Mouse (Mus musculus) kidney, adult 2 months (tissue): ENCODE measurements around the gene Gtpbp2.

ENCODE experiments used
- CTCF ChIP-seq: fragments of 200-500 bp; conservative IDR thresholded peaks from 2 replicates; pipeline ENCODE4 v1.5.1; 2011; ENCODE audit warnings: low read depth, mild to moderate bottlenecking, control low read depth, low read length, moderate library complexity, mixed read lengths; ENCODE audit not compliant: insufficient read depth, insufficient read length
- POLR2A ChIP-seq: fragments of 200-500 bp; IDR thresholded peaks from one replicate; pipeline ENCODE4 v1.6.1; 2011; ENCODE audit warnings: low read depth, low read length, control low read depth

- TF ChIP-seq CTCF (no peak), POLR2A (no peak)
These were observed 30.9 kb upstream of the Gtpbp2 start for GRCm38 (mm10) chr17:46129741-46130498.
